Mouse (Mus musculus): ENCODE data around the gene F8. TPM values are rescaled to one million over a fixed set of nuclear protein-coding genes. Genes with fewer than 3 reads are reported as not detected.

F8 gene
- total RNA-seq, 1 experiment from 2014 or later = 1.3 TPM

GRCm38 (mm10) chrX:75152249-75152648, 230.2 kb downstream of the F8 start:
- no peak for ATAC-seq (replicated peaks in 1 of 2; ENCODE audit: insufficient read depth in 1 of 2, low FRiP score in 2 of 2, low TSS enrichment in 1 of 2, low read depth in 1 of 2, poor library complexity in 2 of 2, severe bottlenecking in 2 of 2)

GRCm38 (mm10) chrX:75150304-75150703, 232.1 kb downstream of the F8 start:
- ATAC-seq (replicated peaks in 1 of 2; ENCODE audit: insufficient read depth in 1 of 2, low FRiP score in 2 of 2, low TSS enrichment in 1 of 2, low read depth in 1 of 2, poor library complexity in 2 of 2, severe bottlenecking in 2 of 2) = no peak

GRCm38 (mm10) chrX:75148414-75148813, 234.0 kb downstream of the F8 start:
- ATAC-seq (replicated peaks in 1 of 2; ENCODE audit: insufficient read depth in 1 of 2, low FRiP score in 2 of 2, low TSS enrichment in 1 of 2, low read depth in 1 of 2, poor library complexity in 2 of 2, severe bottlenecking in 2 of 2) = no peak

GRCm38 (mm10) chrX:75143124-75143555, 239.3 kb downstream of the F8 start:
- peak; percentile 62 to 69; a peak in 3 of 4 replicates for ATAC-seq (replicated peaks in 1 of 2; ENCODE audit: insufficient read depth in 1 of 2, low FRiP score in 2 of 2, low TSS enrichment in 1 of 2, low read depth in 1 of 2, poor library complexity in 2 of 2, severe bottlenecking in 2 of 2)

GRCm38 (mm10) chrX:75138182-75138581, 244.2 kb downstream of the F8 start:
- no peak for ATAC-seq (replicated peaks in 1 of 2; ENCODE audit: insufficient read depth in 1 of 2, low FRiP score in 2 of 2, low TSS enrichment in 1 of 2, low read depth in 1 of 2, poor library complexity in 2 of 2, severe bottlenecking in 2 of 2)

GRCm38 (mm10) chrX:75137729-75138128, 244.7 kb downstream of the F8 start:
- ATAC-seq (replicated peaks in 1 of 2; ENCODE audit: insufficient read depth in 1 of 2, low FRiP score in 2 of 2, low TSS enrichment in 1 of 2, low read depth in 1 of 2, poor library complexity in 2 of 2, severe bottlenecking in 2 of 2) = no peak

GRCm38 (mm10) chrX:75136938-75137337, 245.5 kb downstream of the F8 start:
- ATAC-seq (replicated peaks in 1 of 2; ENCODE audit: insufficient read depth in 1 of 2, low FRiP score in 2 of 2, low TSS enrichment in 1 of 2, low read depth in 1 of 2, poor library complexity in 2 of 2, severe bottlenecking in 2 of 2) = no peak

GRCm38 (mm10) chrX:75130467-75131160, 251.8 kb downstream of the F8 start, which contains the start of gene Mpp1:
Gene Mpp1 (minus strand): TSS chrX:75131016.
- peak; percentile 99 for ATAC-seq (replicated peaks in 1 of 2; ENCODE audit: insufficient read depth in 1 of 2, low FRiP score in 2 of 2, low TSS enrichment in 1 of 2, low read depth in 1 of 2, poor library complexity in 2 of 2, severe bottlenecking in 2 of 2)

- no peak for ATAC-seq (replicated peaks in 1 of 2; ENCODE audit: insufficient read depth in 1 of 2, low FRiP score in 2 of 2, low TSS enrichment in 1 of 2, low read depth in 1 of 2, poor library complexity in 2 of 2, severe bottlenecking in 2 of 2)
Measured at GRCm38 (mm10) chrX:75129474-75129873, 252.9 kb downstream of the F8 start.

- ATAC-seq (replicated peaks in 1 of 2; ENCODE audit: insufficient read depth in 1 of 2, low FRiP score in 2 of 2, low TSS enrichment in 1 of 2, low read depth in 1 of 2, poor library complexity in 2 of 2, severe bottlenecking in 2 of 2) = no peak
Measured at GRCm38 (mm10) chrX:75128333-75128980, 254.0 kb downstream of the F8 start.

- ATAC-seq (replicated peaks in 1 of 2; ENCODE audit: insufficient read depth in 1 of 2, low FRiP score in 2 of 2, low TSS enrichment in 1 of 2, low read depth in 1 of 2, poor library complexity in 2 of 2, severe bottlenecking in 2 of 2) = peak in 1 of 2 experiments; percentile 47; a peak in 1 of 4 replicates
Measured at GRCm38 (mm10) chrX:75126893-75127292, 255.5 kb downstream of the F8 start.

- ATAC-seq (replicated peaks in 1 of 2; ENCODE audit: insufficient read depth in 1 of 2, low FRiP score in 2 of 2, low TSS enrichment in 1 of 2, low read depth in 1 of 2, poor library complexity in 2 of 2, severe bottlenecking in 2 of 2) = no peak
Measured at GRCm38 (mm10) chrX:75125606-75126005, 256.8 kb downstream of the F8 start.

Other genes starting within 250 kb of the F8 start
- not detected in 2 replicates for gene Smim9, start 218.8 kb downstream of the F8 start, total RNA-seq (2017)
- gene Fundc2, start 216 bp downstream of the F8 start, total RNA-seq (2017) = 90.7 and 97.9 TPM in 2 replicates
- 9.0 and 12.9 TPM in 2 replicates for gene Cmc4, start 34.0 kb upstream of the F8 start, total RNA-seq (2017)
- 16.6 and 19.1 TPM in 2 replicates for gene Mtcp1, start 34.0 kb upstream of the F8 start, total RNA-seq (2017)
- gene Brcc3, start 34.0 kb upstream of the F8 start, total RNA-seq (2017) = 32.9 and 35.0 TPM in 2 replicates
- gene Vbp1, start 131.7 kb upstream of the F8 start, total RNA-seq (2017) = 160 and 185 TPM in 2 replicates
- gene Rab39b, start 195.6 kb upstream of the F8 start, total RNA-seq (2017) = 0.05 and 0.44 TPM in 2 replicates

Measured in hematopoietic stem cell, adult 5-6 weeks (primary cell).